Mouse (Mus musculus) C2C12 (cell line): ENCODE data around the gene Tinagl1. TPM values are rescaled to one million over a fixed set of nuclear protein-coding genes. Genes with fewer than 3 reads are reported as not detected.
A peak's percentile ranks its signal among the peaks of the same experiment; 100 is the strongest.

ENCODE experiments used
- H3K27me3 ChIP-seq: one replicate; pipeline ENCODE4 v1.6.1; 2011; ENCODE audit not compliant: control insufficient read depth, insufficient read depth, insufficient read length
- H3K36me3 ChIP-seq: one replicate; pipeline ENCODE4 v1.6.1; 2011; ENCODE audit not compliant: control insufficient read depth, insufficient read depth
- H3K4me3 ChIP-seq: one replicate; pipeline ENCODE4 v1.5.1; 2011; ENCODE audit warnings: mild to moderate bottlenecking, control low read depth; ENCODE audit not compliant: poor library complexity, insufficient read depth, severe bottlenecking
- H3K79me2 ChIP-seq: one replicate; pipeline ENCODE4 v1.6.1; 2011; ENCODE audit not compliant: control insufficient read depth, insufficient read depth
- H3K79me3 ChIP-seq: one replicate; pipeline ENCODE4 v1.6.1; 2011; ENCODE audit warnings: low read depth, control low read depth
- H3ac ChIP-seq: one replicate; pipeline ENCODE3; 2011; ENCODE audit warnings: low read depth; ENCODE audit not compliant: control insufficient read depth, insufficient read length
- CEBPB ChIP-seq: IDR thresholded peaks from one replicate; pipeline ENCODE4 v1.6.1; 2011; ENCODE audit warnings: low read depth, mild to moderate bottlenecking, control low read depth, moderate library complexity
- CTCF ChIP-seq: IDR thresholded peaks from one replicate; pipeline ENCODE4 v1.5.1; 2011; ENCODE audit not compliant: control insufficient read depth, insufficient read depth, insufficient read length
- FOSL1 ChIP-seq: IDR thresholded peaks from one replicate; pipeline ENCODE4 v1.8.0; 2011; ENCODE audit warnings: mild to moderate bottlenecking, low read length; ENCODE audit not compliant: poor library complexity, insufficient read depth, severe bottlenecking
- MAX ChIP-seq: IDR thresholded peaks from one replicate; pipeline ENCODE4 v1.6.1; 2011; ENCODE audit warnings: mild to moderate bottlenecking, control low read depth
- MYOD1 ChIP-seq: IDR thresholded peaks from one replicate; pipeline ENCODE4 v1.6.1; 2011; ENCODE audit warnings: low read depth; ENCODE audit not compliant: control insufficient read depth, insufficient read length
- MYOG ChIP-seq: IDR thresholded peaks from one replicate; pipeline ENCODE4 v1.6.1; 2011; ENCODE audit not compliant: control insufficient read depth, insufficient read length; ENCODE audit errors: extremely low read depth
- USF1 ChIP-seq: IDR thresholded peaks from one replicate; pipeline ENCODE4 v1.6.1; 2011; ENCODE audit warnings: low read depth, mild to moderate bottlenecking, control low read depth, moderate library complexity
- polyA plus RNA-seq: library from polyadenylated mRNA; unstranded; fragments of >200 nt; fragmentation: generic; extraction: Trizol; gene quantifications from one replicate; pipeline ENCODE4 v1.2.1, GENCODE M21; 2012; ENCODE audit warnings: missing spikeins

The Tinagl1 gene
- polyA plus RNA-seq, 1 experiment = 64.1 TPM

DNA sequence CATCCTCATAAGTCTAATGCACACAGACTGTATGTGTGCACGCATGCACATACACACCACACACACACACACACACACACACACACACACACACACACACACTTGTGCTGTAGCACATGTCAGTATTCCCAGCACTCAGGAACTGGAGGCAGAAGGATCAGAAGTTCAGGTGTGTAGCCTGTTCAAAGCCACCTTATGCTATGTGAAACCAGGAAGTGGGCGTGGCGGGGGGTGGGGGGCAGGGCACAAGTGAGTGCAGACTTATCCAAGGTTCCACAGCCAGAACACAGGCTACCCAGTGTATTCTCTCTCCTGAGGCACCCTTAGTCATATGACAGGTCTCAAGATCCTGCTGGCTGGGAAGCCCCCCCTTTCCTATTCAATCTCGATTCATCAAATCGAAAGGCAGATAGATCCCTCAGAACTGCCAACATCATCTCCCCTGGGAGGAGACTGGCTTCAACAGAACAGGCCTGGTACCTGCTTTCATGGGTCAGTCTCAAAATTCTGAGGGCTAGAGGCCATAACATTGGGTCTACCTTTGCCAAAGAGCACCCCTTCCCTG, 1.3 kb upstream of the Tinagl1 start:
- H3ac ChIP-seq = no peak overlapping the region
- H3K79me3 ChIP-seq = peaks cover 9% of the 10 kb centered on the region
- no peaks in the 10 kb centered on the region for H3K36me3 ChIP-seq
- peaks cover 12% of the 10 kb centered on the region for H3K79me2 ChIP-seq
- no peak overlapping the region for H3K4me3 ChIP-seq
- TF ChIP-seq USF1 = no peak
- no peak for TF ChIP-seq MAX
- TF ChIP-seq MYOG = no peak
- no peak for TF ChIP-seq CTCF
- TF ChIP-seq FOSL1 = no peak
- TF ChIP-seq MYOD1 = no peak
- no peak for TF ChIP-seq CEBPB
- no peaks in the 10 kb centered on the region for H3K27me3 ChIP-seq

GRCm38 (mm10) chr4:130174335-130175031, 439 bp downstream of the Tinagl1 start:
- no peaks in the 10 kb centered on the region for H3K27me3 ChIP-seq
- peaks cover 9% of the 10 kb centered on the region for H3K79me3 ChIP-seq
- H3K4me3 ChIP-seq = peak overlapping the region; percentile 40
- H3ac ChIP-seq = peak overlapping the region; percentile 42
- peaks cover 12% of the 10 kb centered on the region for H3K79me2 ChIP-seq
- TF ChIP-seq MYOG = no peak
- TF ChIP-seq USF1 = no peak
- TF ChIP-seq FOSL1 = no peak
- TF ChIP-seq CTCF = no peak
- no peak for TF ChIP-seq CEBPB
- no peak for TF ChIP-seq MYOD1
- TF ChIP-seq MAX = no peak
- peaks cover 5% of the 10 kb centered on the region for H3K36me3 ChIP-seq

DNA sequence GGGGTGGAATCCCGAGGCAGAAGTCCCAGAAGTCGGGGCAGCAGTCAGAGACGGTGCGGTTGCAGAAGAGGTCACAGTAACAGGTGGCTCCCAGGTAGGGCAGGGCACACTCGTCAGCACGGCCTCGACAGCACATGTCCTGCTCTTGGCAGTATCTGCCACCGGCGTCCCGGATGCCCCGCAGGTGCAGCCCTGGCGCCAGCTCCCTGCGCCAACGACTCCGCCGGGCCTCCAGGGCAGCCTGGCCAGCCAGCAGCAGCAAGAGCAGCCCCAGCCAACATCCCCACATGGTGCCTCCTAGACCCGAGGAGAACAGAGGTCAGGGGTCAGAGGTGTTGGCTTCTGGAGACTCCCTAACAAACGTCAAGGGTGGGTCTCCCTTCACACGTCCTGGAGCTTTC, 1.0 kb downstream of the Tinagl1 start:
- no peak overlapping the region for H3ac ChIP-seq
- H3K4me3 ChIP-seq = peak overlapping the region; percentile 40
- no peaks in the 10 kb centered on the region for H3K27me3 ChIP-seq
- H3K36me3 ChIP-seq = peaks cover 5% of the 10 kb centered on the region
- peaks cover 12% of the 10 kb centered on the region for H3K79me2 ChIP-seq
- peaks cover 9% of the 10 kb centered on the region for H3K79me3 ChIP-seq
- TF ChIP-seq CTCF (no peak), USF1 (no peak), FOSL1 (no peak), MYOG (no peak)

- H3K79me2 ChIP-seq = peaks cover 12% of the 10 kb centered on the region
- peaks cover 9% of the 10 kb centered on the region for H3K79me3 ChIP-seq
- no peak overlapping the region for H3ac ChIP-seq
- no peaks in the 10 kb centered on the region for H3K27me3 ChIP-seq
- TF ChIP-seq CTCF = no peak
- no peak for TF ChIP-seq CEBPB
- TF ChIP-seq MYOD1 = no peak
- no peak for TF ChIP-seq MAX
- TF ChIP-seq MYOG = no peak
- no peak for TF ChIP-seq FOSL1
- no peak for TF ChIP-seq USF1
- no peak overlapping the region for H3K4me3 ChIP-seq
- H3K36me3 ChIP-seq = peaks cover 5% of the 10 kb centered on the region
Measured at GRCm38 (mm10) chr4:130173060-130173822, 1.7 kb downstream of the Tinagl1 start.

GRCm38 (mm10) chr4:130171951-130172765, 2.8 kb downstream of the Tinagl1 start:
- peaks cover 9% of the 10 kb centered on the region for H3K79me3 ChIP-seq
- no peaks in the 10 kb centered on the region for H3K27me3 ChIP-seq
- peaks cover 5% of the 10 kb centered on the region for H3K36me3 ChIP-seq
- TF ChIP-seq CEBPB (no peak), USF1 (no peak), FOSL1 (no peak), MAX (no peak), CTCF (no peak), MYOD1 (no peak)
- H3K4me3 ChIP-seq = no peak overlapping the region
- peaks cover 12% of the 10 kb centered on the region for H3K79me2 ChIP-seq
- H3ac ChIP-seq = no peak overlapping the region
